ENCODE assay signal across 8 mouse cellular contexts in the genomic region with DNA sequence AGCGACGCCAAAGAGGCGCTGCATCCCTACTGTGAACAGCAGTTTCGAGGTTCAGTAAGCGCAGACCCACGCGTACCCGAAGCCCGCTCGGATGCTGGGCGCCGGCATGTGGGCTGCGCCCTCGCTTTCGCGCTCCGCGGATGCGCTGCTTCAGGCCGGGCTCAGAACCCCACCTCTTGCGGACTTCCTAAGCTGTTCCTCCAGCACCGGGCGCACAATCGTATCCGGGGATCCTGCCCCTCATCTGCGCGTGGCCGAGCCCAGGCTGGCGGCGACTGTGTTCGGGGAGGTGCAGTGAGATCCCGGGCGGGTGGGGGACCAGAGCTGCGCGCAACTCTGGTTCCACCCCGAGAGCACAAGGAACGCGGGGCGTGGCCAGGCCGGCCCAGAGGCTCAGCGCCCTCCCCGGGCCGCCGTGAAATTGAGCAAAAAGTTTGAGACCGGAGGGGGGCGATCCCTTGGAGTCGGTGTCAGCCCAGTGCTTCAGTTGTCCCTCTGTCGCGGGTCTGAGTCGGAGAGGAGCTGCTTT. TPM values are rescaled to one million over a fixed set of nuclear protein-coding genes. Genes with fewer than 3 reads are reported as not detected.
DNase-seq lines count a peak whose midpoint lies in the region; ATAC-seq and TF ChIP-seq lines count a peak whose summit lies in the region.

No protein-coding gene starts in this region.

- no peak overlapping the region for H3K27ac ChIP-seq in forebrain, embryonic 11.5 days (ENCODE audit: low read depth, low read length)

- peak; percentile 73 for DNase-seq in G1E (ENCODE audit: low spot score)
- DNase-seq in adrenal gland, postnatal 36 days: peak; percentile 74 to 82
- DNase-seq in forebrain, embryonic 11.5 days (ENCODE audit: low spot score): peak; percentile 79
- DNase-seq in heart, postnatal 14 days: peak; percentile 83 to 85
- DNase-seq in kidney, postnatal 36 days: peak; percentile 75 to 83
- DNase-seq in spleen, postnatal 4 days (ENCODE audit: low spot score in 2 of 2): peak; percentile 88 to 93
- DNase-seq in frontal cortex, postnatal 10 days (ENCODE audit: low spot score in 2 of 2): no peak

- TF ChIP-seq CTCF in G1E (IDR thresholded peaks at IDR 0.05; ENCODE audit: low read depth, low read length): no peak

- H3K9ac ChIP-seq in forebrain, embryonic 11.5 days (ENCODE audit: low read length): peak overlapping the region; percentile 49

- H3K4me3 ChIP-seq in G1E (ENCODE audit: low read depth, low read length): peak overlapping the region; percentile 79
- peak overlapping the region; percentile 43 for H3K4me3 ChIP-seq in forebrain, embryonic 11.5 days (ENCODE audit: low read depth, low read length)

- H3K36me3 ChIP-seq in G1E (replicated peaks): peaks cover 42% of the 10 kb centered on the region
- no peaks in the 10 kb centered on the region for H3K36me3 ChIP-seq in forebrain, embryonic 11.5 days (ENCODE audit: control insufficient read depth, insufficient read depth, low read length)

- H3K4me2 ChIP-seq in forebrain, embryonic 11.5 days (ENCODE audit: low read depth, low read length, severe bottlenecking): peak overlapping the region; percentile 94

- no peak for ATAC-seq in G1E (ENCODE audit: extremely low read depth, insufficient number of reproducible peaks, low FRiP score, poor library complexity, severe bottlenecking)
- no peak; the same call in 1 of the 2 replicates for ATAC-seq in forebrain, embryonic 11.5 days (replicated peaks; ENCODE audit: low FRiP score)
- ATAC-seq in megakaryocyte progenitor cell, adult 5-6 weeks (replicated peaks; ENCODE audit: poor library complexity): peak; percentile 43

- intact Hi-C loops in heart, postnatal 14 days (cut with DNase I): no loop called here

- H3K27me3 ChIP-seq in G1E (ENCODE audit: insufficient read depth, low read length): peaks cover 11% of the 10 kb centered on the region; the same call in 1 of the 2 replicates
- peaks cover 43% of the 10 kb centered on the region for H3K27me3 ChIP-seq in forebrain, embryonic 11.5 days (ENCODE audit: control insufficient read depth, insufficient read depth, low read length)

- no peaks in the 10 kb centered on the region for H3K9me3 ChIP-seq in G1E (replicated peaks)
- H3K9me3 ChIP-seq in forebrain, embryonic 11.5 days (ENCODE audit: control insufficient read depth, low read length): no peaks in the 10 kb centered on the region

- under 1% methylated on average over 50 of the region's 50 CpGs for WGBS in forebrain, embryonic 11.5 days

- H3K4me1 ChIP-seq in G1E (ENCODE audit: insufficient read depth, low read depth, low read length): peaks cover 83% of the 10 kb centered on the region
- peaks cover 30% of the 10 kb centered on the region for H3K4me1 ChIP-seq in forebrain, embryonic 11.5 days (replicated peaks; ENCODE audit: control insufficient read depth, insufficient read depth, low read length)

RNA-seq across cellular contexts. Expression of a gene that starts 2.1 kb away (rescaled TPM):
- 1.5 and 2.3 TPM in 2 replicates for total RNA-seq in G1E (2014; fragmentation: Nextera tagmentation)
- 22.1 and 30.6 TPM in 2 replicates for total RNA-seq in G1E (2017)
- 16.7 and 17.1 TPM in 2 replicates for polyA plus RNA-seq in G1E (2012)
- total RNA-seq in adrenal gland, postnatal 36 days (2021): 1 to 10 TPM; 1.7 to 3.4 TPM
- 3.8 and 3.9 TPM in 2 replicates for polyA plus RNA-seq in forebrain, embryonic 11.5 days (2014; fragmentation: Nextera tagmentation; extraction: Ambion mirVana)
- total RNA-seq in heart, postnatal 14 days (2021): 1 to 10 TPM; 2.6 to 2.7 TPM
- 7.6 and 15.5 TPM in 2 replicates for total RNA-seq in megakaryocyte progenitor cell, adult 5-6 weeks (2015)
- 6.7 and 26.1 TPM in 2 replicates for total RNA-seq in megakaryocyte progenitor cell, adult 5-6 weeks (2017)

RNA-seq across cellular contexts. Expression of a gene that starts 38.9 kb away (rescaled TPM):
- total RNA-seq in G1E (2014; fragmentation: Nextera tagmentation): 53.7 and 56.6 TPM in 2 replicates
- total RNA-seq in G1E (2017): 33.3 and 42.2 TPM in 2 replicates
- 53.9 and 69.4 TPM in 2 replicates for polyA plus RNA-seq in G1E (2012)
- 10 to 100 TPM; 84.6 to 87.0 TPM for total RNA-seq in adrenal gland, postnatal 36 days (2021)
- 188 and 195 TPM in 2 replicates for polyA plus RNA-seq in forebrain, embryonic 11.5 days (2014; fragmentation: Nextera tagmentation; extraction: Ambion mirVana)
- 10 to 100 TPM; 41.5 to 45.4 TPM for total RNA-seq in heart, postnatal 14 days (2021)
- total RNA-seq in megakaryocyte progenitor cell, adult 5-6 weeks (2015): 46.9 and 49.3 TPM in 2 replicates
- total RNA-seq in megakaryocyte progenitor cell, adult 5-6 weeks (2017): 27.9 and 33.0 TPM in 2 replicates

RNA-seq across cellular contexts. Expression of a gene that starts 48.4 kb away (rescaled TPM):
- total RNA-seq in G1E (2014; fragmentation: Nextera tagmentation) (9.2 and 41.7 TPM in 2 replicates), G1E (2017) (6.2 and 6.3 TPM in 2 replicates)
- polyA plus RNA-seq in G1E (2012): 17.9 and 20.1 TPM in 2 replicates
- total RNA-seq in adrenal gland, postnatal 36 days (2021): 10 to 100 TPM; 26.6 to 29.3 TPM
- polyA plus RNA-seq in forebrain, embryonic 11.5 days (2014; fragmentation: Nextera tagmentation; extraction: Ambion mirVana): 23.5 and 25.9 TPM in 2 replicates
- total RNA-seq in heart, postnatal 14 days (2021): 10 to 100 TPM; 43.3 to 49.2 TPM
- total RNA-seq in megakaryocyte progenitor cell, adult 5-6 weeks (2015): 5.0 TPM in 2 replicates
- total RNA-seq in megakaryocyte progenitor cell, adult 5-6 weeks (2017): 6.1 and 6.4 TPM in 2 replicates

RNA-seq across cellular contexts. Expression of a gene that starts 53.4 kb away (rescaled TPM):
- total RNA-seq in G1E (2014; fragmentation: Nextera tagmentation) (not detected in 2 replicates), G1E (2017) (not detected in 2 replicates)
- polyA plus RNA-seq in G1E (2012): not detected in 2 replicates
- total RNA-seq in adrenal gland, postnatal 36 days (2021): not detected
- polyA plus RNA-seq in forebrain, embryonic 11.5 days (2014; fragmentation: Nextera tagmentation; extraction: Ambion mirVana): not detected in 2 replicates
- not detected for total RNA-seq in heart, postnatal 14 days (2021)
- total RNA-seq in megakaryocyte progenitor cell, adult 5-6 weeks (2015): not detected in 2 replicates
- not detected in 2 replicates for total RNA-seq in megakaryocyte progenitor cell, adult 5-6 weeks (2017)

Comparison
In these comparisons a context has a peak if more than half of its experiments do, and no peak if none do; other contexts are left out.
1. DNase-seq: peak in G1E (single experiment), adrenal gland, postnatal 36 days (2 of 2), forebrain, embryonic 11.5 days (single experiment), heart, postnatal 14 days (2 of 2), kidney, postnatal 36 days (2 of 2) and spleen, postnatal 4 days (2 of 2); none in frontal cortex, postnatal 10 days (0 of 2).